9 mouse cellular contexts compared by ENCODE assay signal in genomic region chr6:93802390-93802789, GRCm38 (mm10).
DNase-seq lines count a peak whose midpoint lies in the region; ATAC-seq and TF ChIP-seq lines count a peak whose summit lies in the region.
"Had no signal": no experiment of that assay in that cellular context is flagged by ENCODE, and none has a peak within 500 bp of the region (broad histone marks: within the 10 kb centered on the region; RNA-seq: fewer than 3 reads in every experiment).

No protein-coding gene starts in this region.

- no peak overlapping the region for H3K4me2 ChIP-seq in neural tube, embryonic 13.5 days
- no peak overlapping the region for H3K4me2 ChIP-seq in neural tube, embryonic 15.5 days
- 0 out of 2 replicates have a peak overlapping the region, but pooled peaks have one; percentile 11 for H3K4me2 ChIP-seq in heart, postnatal 0 days (ENCODE audit: low read depth, low read length)

- peaks cover 32% of the 10 kb centered on the region for H3K4me1 ChIP-seq in neural tube, embryonic 13.5 days (replicated peaks)
- peaks cover 32% of the 10 kb centered on the region for H3K4me1 ChIP-seq in neural tube, embryonic 15.5 days
- peaks cover 10% of the 10 kb centered on the region; the same call in 1 of the 2 replicates for H3K4me1 ChIP-seq in heart, postnatal 0 days (ENCODE audit: control insufficient read depth, insufficient read depth)

- TF ChIP-seq EP300 in heart, postnatal 0 days (IDR thresholded peaks at IDR 0.05; ENCODE audit: low read depth): no peak

- no peak for ATAC-seq in neural tube, embryonic 13.5 days (ENCODE audit: low read depth)
- no peak for ATAC-seq in neural tube, embryonic 15.5 days (ENCODE audit: low FRiP score)
- ATAC-seq in heart, postnatal 0 days (ENCODE audit: insufficient read depth, low read depth): peak; percentile 57

- no peaks in the 10 kb centered on the region for H3K36me3 ChIP-seq in neural tube, embryonic 13.5 days
- no peaks in the 10 kb centered on the region for H3K36me3 ChIP-seq in neural tube, embryonic 15.5 days
- no peaks in the 10 kb centered on the region for H3K36me3 ChIP-seq in heart, postnatal 0 days (replicated peaks; ENCODE audit: control insufficient read depth, insufficient read depth, low read length)

- H3K9me3 ChIP-seq in neural tube, embryonic 13.5 days: no peaks in the 10 kb centered on the region
- H3K9me3 ChIP-seq in neural tube, embryonic 15.5 days (replicated peaks): no peaks in the 10 kb centered on the region
- no peaks in the 10 kb centered on the region for H3K9me3 ChIP-seq in heart, postnatal 0 days (replicated peaks; ENCODE audit: control insufficient read depth, low read length)

- H3K4me3 ChIP-seq in neural tube, embryonic 13.5 days: no peak overlapping the region
- H3K4me3 ChIP-seq in neural tube, embryonic 15.5 days (replicated peaks): no peak overlapping the region
- no peak overlapping the region for H3K4me3 ChIP-seq in heart, postnatal 0 days (ENCODE audit: low read depth, low read length)

- peak overlapping the region; percentile 33; the same call in 1 of the 2 replicates for H3K27ac ChIP-seq in neural tube, embryonic 13.5 days (replicated peaks)
- no peak overlapping the region for H3K27ac ChIP-seq in neural tube, embryonic 15.5 days (replicated peaks)
- H3K27ac ChIP-seq in heart, postnatal 0 days (ENCODE audit: low read depth): peak overlapping the region; percentile 5; the same call in 1 of the 2 replicates

- no peak overlapping the region for H3K9ac ChIP-seq in neural tube, embryonic 13.5 days
- H3K9ac ChIP-seq in neural tube, embryonic 15.5 days (replicated peaks): no peak overlapping the region
- H3K9ac ChIP-seq in heart, postnatal 0 days (replicated peaks; ENCODE audit: low read depth, low read length): no peak overlapping the region

- intact Hi-C loops in heart, postnatal 25 days (cut with DNase I): no loop called here
- intact Hi-C loops in left cerebral cortex, postnatal 10 days (cut with DNase I): no loop called here

- TF ChIP-seq CTCF in heart, postnatal 0 days (IDR thresholded peaks at IDR 0.05; ENCODE audit: low read depth): no peak

- WGBS in neural tube, embryonic 13.5 days: 49% methylated on average over 4 of the region's 4 CpGs
- 49% methylated on average over 4 of the region's 4 CpGs for WGBS in neural tube, embryonic 15.5 days
- WGBS in heart, postnatal 0 days: 17% methylated on average over 4 of the region's 4 CpGs

- H3K27me3 ChIP-seq in neural tube, embryonic 13.5 days: no peaks in the 10 kb centered on the region
- H3K27me3 ChIP-seq in neural tube, embryonic 15.5 days (replicated peaks): no peaks in the 10 kb centered on the region
- no peaks in the 10 kb centered on the region for H3K27me3 ChIP-seq in heart, postnatal 0 days (ENCODE audit: control insufficient read depth, insufficient read depth, low read length)

- DNase-seq in heart, adult 11 months: peak; percentile 89
- DNase-seq in heart, postnatal 25 days (ENCODE audit: low spot score): no peak
- peak; percentile 68 for DNase-seq in heart, postnatal 0 days (ENCODE audit: low spot score)
- no peak for DNase-seq in layer of hippocampus, adult 9-10 months (ENCODE audit: low spot score)
- DNase-seq in left cerebral cortex, postnatal 10 days (ENCODE audit: extremely low spot score in 1 of 2, low spot score in 2 of 2): no peak
- no peak for DNase-seq in right cerebral cortex, postnatal 10 days (ENCODE audit: low spot score in 2 of 2)
- DNase-seq: thymus, postnatal 4 days had no signal

Comparison
In these comparisons a context has a peak if more than half of its experiments do, and no peak if none do; other contexts are left out.
1. DNase-seq: peak in heart, adult 11 months (single experiment) and heart, postnatal 0 days (single experiment); none in heart, postnatal 25 days (single experiment), layer of hippocampus, adult 9-10 months (single experiment), left cerebral cortex, postnatal 10 days (0 of 2) and right cerebral cortex, postnatal 10 days (0 of 2).